Mouse (Mus musculus): ENCODE data around the gene Zmat1.
"Not testable (repeated sequence)": the region's sequence is repeated elsewhere in the genome, so short reads cannot be mapped to it uniquely, and the experiment has no call there.

The Zmat1 gene

GRCm38 (mm10) chrX:135008720-135009470 is at the start of gene Zmat1:
Gene Zmat1, minus strand, starts transcription at chrX:135009209.
- DNase-seq (ENCODE audit: low spot score): peak; percentile 85

GRCm38 (mm10) chrX:135053939-135054338 is 44.9 kb upstream of the Zmat1 start:
- DNase-seq (ENCODE audit: low spot score): not testable (repeated sequence)

- peak; percentile 30 for DNase-seq (ENCODE audit: low spot score)
Measured at GRCm38 (mm10) chrX:135035962-135036375, 27.0 kb upstream of the Zmat1 start.

GRCm38 (mm10) chrX:135025135-135025534 is 16.1 kb upstream of the Zmat1 start:
- DNase-seq (ENCODE audit: low spot score): no peak

DNA sequence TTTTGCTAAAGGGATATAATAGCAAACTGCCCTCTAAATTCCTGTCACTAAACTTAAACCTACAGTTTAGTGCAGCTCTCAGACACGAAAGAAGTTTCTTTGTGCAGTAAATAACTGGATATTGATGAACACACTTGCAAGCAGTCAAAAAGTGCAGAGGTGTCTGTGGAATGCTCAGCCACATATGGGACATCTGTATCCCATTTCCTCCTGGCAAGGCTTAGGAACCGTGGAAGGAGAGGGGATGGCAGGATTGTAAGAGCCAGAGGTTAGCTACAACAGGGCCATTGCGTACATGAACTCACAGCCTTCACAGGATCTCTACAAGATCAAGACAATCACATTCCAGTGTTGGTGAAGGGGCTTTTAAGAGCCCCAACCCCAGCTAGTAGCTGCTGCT is 2.4 kb upstream of the Zmat1 start:
- no peak for DNase-seq (ENCODE audit: low spot score)

DNA sequence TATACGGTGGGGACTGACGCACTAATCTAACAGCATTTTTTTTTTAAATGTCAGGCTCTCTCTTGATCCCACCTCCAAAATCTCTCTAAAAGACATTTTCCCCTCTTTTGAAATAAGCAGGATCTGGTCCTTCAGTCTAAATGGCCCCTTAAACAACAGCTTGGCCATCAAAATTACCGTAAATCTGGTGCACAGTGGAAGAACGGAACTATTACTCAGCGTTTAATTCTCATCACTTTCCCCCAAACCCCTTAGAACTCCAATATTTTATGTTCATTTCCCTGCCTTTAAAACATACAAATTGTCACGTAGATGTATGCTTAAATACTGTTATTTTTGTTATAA is 434 bp upstream of the Zmat1 start:
- no peak for DNase-seq (ENCODE audit: low spot score)

DNA sequence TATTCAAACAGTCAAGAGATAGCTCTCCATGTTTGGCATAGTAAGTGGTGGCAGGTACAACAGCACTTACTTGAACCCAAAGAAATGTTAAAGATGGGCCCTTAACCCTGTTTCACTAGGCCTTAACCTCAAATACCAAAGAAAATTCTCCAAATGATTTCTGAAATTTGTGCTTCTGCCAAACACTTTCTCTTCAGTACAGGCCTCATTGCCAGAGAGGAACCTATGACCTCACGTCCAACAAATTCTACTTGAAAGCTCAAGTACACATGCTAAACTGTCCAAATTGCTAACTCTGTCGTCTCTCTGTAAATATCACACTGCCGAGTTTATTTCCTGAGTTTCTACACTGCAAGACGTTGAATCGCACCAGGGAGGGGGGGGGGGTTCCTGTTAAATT is 988 bp downstream of the Zmat1 start:
- peak; percentile 2 for DNase-seq (ENCODE audit: low spot score)

GRCm38 (mm10) chrX:134964546-134964945 is 44.5 kb downstream of the Zmat1 start, which contains the start of gene Nxf2:
Gene Nxf2, minus strand, starts transcription at chrX:134964754.
- no peak for DNase-seq (ENCODE audit: low spot score)

- DNase-seq (ENCODE audit: low spot score): peak; percentile 67
Measured at GRCm38 (mm10) chrX:134963305-134964094, 45.5 kb downstream of the Zmat1 start.

DNA sequence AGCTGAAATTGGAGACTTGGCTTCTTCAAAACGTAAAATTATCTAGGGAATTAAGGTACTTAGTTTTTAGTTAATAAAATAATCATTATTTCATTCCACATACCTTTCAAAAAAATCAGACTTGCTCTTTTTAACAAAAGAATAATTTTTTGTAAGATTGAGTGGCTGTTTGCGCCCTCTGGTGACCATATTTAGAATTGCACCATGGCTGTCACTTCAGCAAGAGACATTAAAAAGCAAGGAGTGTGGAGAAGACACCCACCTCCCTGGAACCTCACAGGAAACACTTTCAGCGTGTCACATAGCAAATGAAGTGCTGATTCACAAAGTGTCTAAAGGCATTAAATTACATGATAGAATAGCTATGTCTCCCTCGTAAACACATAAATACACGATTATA is 78.6 kb downstream of the Zmat1 start:
- DNase-seq (ENCODE audit: low spot score): peak; percentile 68

DNA sequence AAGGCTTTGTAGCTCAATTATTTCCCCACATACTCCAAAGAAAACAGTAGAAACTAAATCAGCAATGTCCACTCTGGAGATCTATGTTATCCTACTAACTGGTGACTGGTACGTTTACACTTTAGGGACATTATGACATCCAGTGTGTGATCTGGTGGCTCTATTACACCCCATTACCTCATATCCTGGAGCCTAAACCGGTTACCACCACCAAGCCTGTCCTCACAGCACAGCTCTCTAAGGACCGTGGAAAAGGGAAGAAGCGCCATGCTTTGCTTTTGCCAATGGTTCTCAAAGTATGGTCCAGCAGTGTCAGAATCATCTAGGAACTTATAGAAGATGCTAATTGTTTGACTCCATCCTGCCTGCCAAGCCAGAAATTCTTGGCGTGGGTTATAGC is 79.1 kb downstream of the Zmat1 start:
- DNase-seq (ENCODE audit: low spot score): no peak

DNA sequence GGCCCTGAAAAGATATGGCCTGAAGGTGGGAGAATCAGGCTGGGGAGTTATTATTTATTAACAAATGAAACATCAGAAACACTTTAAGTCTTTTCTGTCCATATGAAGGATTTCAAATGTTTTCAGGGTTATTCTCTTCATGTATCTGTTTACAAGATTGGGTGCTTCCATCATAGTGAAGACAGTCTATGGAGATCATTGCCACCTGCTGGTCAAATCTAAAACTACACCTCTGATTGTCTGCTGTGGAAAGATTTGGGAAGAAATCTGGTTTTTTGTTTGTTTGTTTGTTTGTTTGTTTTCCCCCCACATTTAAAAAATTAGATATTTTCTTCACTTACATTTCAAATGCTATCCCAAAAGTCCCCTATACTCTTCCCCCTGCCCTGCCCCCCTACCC is 84.0 kb downstream of the Zmat1 start:
- DNase-seq (ENCODE audit: low spot score): peak; percentile 75

DNA sequence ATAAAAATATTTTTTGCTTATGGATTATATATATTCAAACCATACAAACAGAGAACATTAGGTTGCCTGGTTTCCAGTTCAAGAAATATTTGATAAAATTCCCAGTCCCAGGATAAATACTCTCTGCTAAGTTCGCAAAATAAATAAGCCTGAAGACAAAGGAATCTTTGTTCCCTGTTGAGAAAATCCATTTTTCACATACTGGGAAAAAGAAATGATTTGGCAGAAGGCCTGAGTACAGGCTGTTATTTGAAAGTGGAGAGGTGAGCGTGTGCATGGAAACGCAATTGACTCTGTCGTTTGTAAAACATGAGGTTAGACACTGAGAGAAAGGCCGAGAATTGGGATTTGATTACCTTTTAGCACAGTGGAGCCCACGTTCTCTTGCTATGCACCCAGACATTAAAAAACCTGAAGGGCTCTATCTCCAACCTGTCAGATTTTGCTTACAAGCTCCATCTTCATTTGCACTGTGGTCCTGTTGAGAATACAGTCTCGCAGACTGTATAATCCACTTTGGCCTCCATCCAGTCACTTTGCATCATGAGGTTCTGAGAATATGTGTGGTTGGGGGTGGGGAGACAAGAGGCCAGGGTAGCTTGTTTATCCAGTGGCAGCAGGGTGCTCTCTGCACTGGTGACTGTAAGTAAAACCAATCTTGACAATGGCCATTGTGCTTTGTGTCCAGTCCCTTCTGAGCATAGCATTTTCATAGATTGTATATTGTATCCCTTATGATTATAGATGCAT is 85.2 kb downstream of the Zmat1 start:
- DNase-seq (ENCODE audit: low spot score): no peak
